Mouse (Mus musculus) testis, adult 2 months (tissue): Measurements from ENCODE around the gene Fam32a.

Experiments
- CTCF ChIP-seq: fragments of 200-500 bp; IDR thresholded peaks from 2 replicates; pipeline ENCODE4 v1.5.1; 2012; ENCODE audit warnings: low read depth, mild to moderate bottlenecking, inconsistent platforms, low read length, moderate library complexity; ENCODE audit not compliant: control insufficient read depth, insufficient read depth, insufficient replicate concordance
- POLR2A ChIP-seq: fragments of 200-500 bp; IDR thresholded peaks from 2 replicates; pipeline ENCODE4 v1.6.1; 2012; ENCODE audit warnings: low read depth, mild to moderate bottlenecking, inconsistent platforms, low read length, moderate library complexity; ENCODE audit not compliant: control insufficient read depth

GRCm38 (mm10) chr8:72273807-72274206 lies 54.3 kb downstream of the Fam32a start:
- TF ChIP-seq CTCF: no peak
- no peak for TF ChIP-seq POLR2A
